Comparison of ENCODE assay signal across 12 mouse cellular contexts in genomic region chr5:73012884-73013610, GRCm38 (mm10). TPM values are rescaled to one million over a fixed set of nuclear protein-coding genes. Genes with fewer than 3 reads are reported as not detected.
A peak's percentile ranks its signal among the peaks of the same experiment; 100 is the strongest.
DNase-seq lines count a peak whose midpoint lies in the region; ATAC-seq and TF ChIP-seq lines count a peak whose summit lies in the region.
"Not testable (repeated sequence)": the region's sequence is repeated elsewhere in the genome, so short reads cannot be mapped to it uniquely, and the experiment has no call there.
"Had no signal": no experiment of that assay in that cellular context is flagged by ENCODE, and none has a peak within 500 bp of the region (broad histone marks: within the 10 kb centered on the region; RNA-seq: fewer than 3 reads in every experiment).

No protein-coding gene starts in this region.

- 18% methylated on average over 24 of the region's 27 CpGs for WGBS in embryonic facial prominence, embryonic 12.5 days
- WGBS in forebrain, embryonic 16.5 days = 21% methylated on average over 23 of the region's 27 CpGs
- WGBS in heart, embryonic 16.5 days = 21% methylated on average over 25 of the region's 27 CpGs
- 23% methylated on average over 25 of the region's 27 CpGs for WGBS in intestine, embryonic 15.5 days
- 36% methylated on average over 15 of the region's 27 CpGs for WGBS in limb, embryonic 14.5 days
- WGBS in neural tube, embryonic 12.5 days = 18% methylated on average over 26 of the region's 27 CpGs

- not testable (repeated sequence) for TF ChIP-seq POLR2A in limb, embryonic 14.5 days (IDR thresholded peaks at IDR 0.05; ENCODE audit: borderline replicate concordance, extremely low read depth, insufficient read depth, insufficient read length)

- peak overlapping the region; percentile 36 for H3K4me3 ChIP-seq in embryonic facial prominence, embryonic 12.5 days
- peak overlapping the region; percentile 40 for H3K4me3 ChIP-seq in forebrain, embryonic 16.5 days (replicated peaks; ENCODE audit: low read length)
- H3K4me3 ChIP-seq in heart, embryonic 16.5 days (ENCODE audit: low read length) = peak overlapping the region; percentile 53
- peak overlapping the region; percentile 35 for H3K4me3 ChIP-seq in intestine, embryonic 15.5 days (replicated peaks)
- peak overlapping the region; percentile 36 for H3K4me3 ChIP-seq in limb, embryonic 14.5 days (replicated peaks; ENCODE audit: low read length)
- peak overlapping the region; percentile 35 for H3K4me3 ChIP-seq in neural tube, embryonic 12.5 days

- H3K27ac ChIP-seq in embryonic facial prominence, embryonic 12.5 days; forebrain, embryonic 16.5 days (ENCODE audit: low read length); heart, embryonic 16.5 days (ENCODE audit: low read length); intestine, embryonic 15.5 days; limb, embryonic 14.5 days (replicated peaks; ENCODE audit: low read depth, low read length); neural tube, embryonic 12.5 days: not testable (repeated sequence)

- ATAC-seq in embryonic facial prominence, embryonic 12.5 days (ENCODE audit: insufficient number of reproducible peaks, insufficient read depth, low FRiP score, low TSS enrichment) = peak; percentile 80; the same call in 1 of the 2 replicates
- ATAC-seq in forebrain, embryonic 16.5 days = peak; percentile 73
- ATAC-seq in heart, embryonic 16.5 days (replicated peaks; ENCODE audit: extremely low read depth, insufficient read depth, low FRiP score) = not testable (repeated sequence)
- ATAC-seq in intestine, embryonic 15.5 days = peak; percentile 69
- peak; percentile 54; the same call in 1 of the 2 replicates for ATAC-seq in limb, embryonic 14.5 days (ENCODE audit: low FRiP score, low read depth)
- peak; percentile 43; the same call in 1 of the 2 replicates for ATAC-seq in megakaryocyte progenitor cell, adult 5-6 weeks (replicated peaks; ENCODE audit: poor library complexity)
- peak; percentile 70 for ATAC-seq in neural tube, embryonic 12.5 days (ENCODE audit: low FRiP score, low read depth)

- not testable (repeated sequence) for H3K9ac ChIP-seq in embryonic facial prominence, embryonic 12.5 days; forebrain, embryonic 16.5 days (replicated peaks; ENCODE audit: low read depth, low read length); heart, embryonic 16.5 days (ENCODE audit: low read length); intestine, embryonic 15.5 days; limb, embryonic 14.5 days (ENCODE audit: low read depth, low read length, severe bottlenecking); neural tube, embryonic 12.5 days

- H3K27me3 ChIP-seq in embryonic facial prominence, embryonic 12.5 days = peaks cover 27% of the 10 kb centered on the region
- H3K27me3 ChIP-seq in forebrain, embryonic 16.5 days (replicated peaks; ENCODE audit: control insufficient read depth, insufficient read depth, low read length); intestine, embryonic 15.5 days (replicated peaks): not testable (repeated sequence)
- H3K27me3 ChIP-seq in heart, embryonic 16.5 days (ENCODE audit: control insufficient read depth, insufficient read depth, low read length) = peaks cover 11% of the 10 kb centered on the region
- H3K27me3 ChIP-seq in limb, embryonic 14.5 days (ENCODE audit: control insufficient read depth, insufficient read depth, low read length) = peaks cover 18% of the 10 kb centered on the region
- H3K27me3 ChIP-seq in neural tube, embryonic 12.5 days (replicated peaks) = peaks cover 16% of the 10 kb centered on the region

- DNase-seq in limb, embryonic 14.5 days (ENCODE audit: low spot score) = not testable (repeated sequence)

- H3K4me1 ChIP-seq in embryonic facial prominence, embryonic 12.5 days; forebrain, embryonic 16.5 days (replicated peaks; ENCODE audit: control insufficient read depth, insufficient read depth, low read length); heart, embryonic 16.5 days (ENCODE audit: control insufficient read depth, insufficient read depth, low read length); intestine, embryonic 15.5 days (replicated peaks); limb, embryonic 14.5 days (ENCODE audit: control insufficient read depth, insufficient read depth, low read length); neural tube, embryonic 12.5 days: not testable (repeated sequence)

- peak overlapping the region; percentile 59 for H3K4me2 ChIP-seq in embryonic facial prominence, embryonic 12.5 days (replicated peaks)
- peak overlapping the region; percentile 64 for H3K4me2 ChIP-seq in forebrain, embryonic 16.5 days (ENCODE audit: low read length)
- H3K4me2 ChIP-seq in heart, embryonic 16.5 days (ENCODE audit: low read depth, low read length) = peak overlapping the region; percentile 85
- H3K4me2 ChIP-seq in intestine, embryonic 15.5 days (replicated peaks) = peak overlapping the region; percentile 82
- H3K4me2 ChIP-seq in limb, embryonic 14.5 days (replicated peaks; ENCODE audit: low read depth, low read length, severe bottlenecking) = peak overlapping the region; percentile 61
- H3K4me2 ChIP-seq in neural tube, embryonic 12.5 days (replicated peaks) = peak overlapping the region; percentile 75

- H3K36me3 ChIP-seq in embryonic facial prominence, embryonic 12.5 days; forebrain, embryonic 16.5 days (ENCODE audit: control insufficient read depth, insufficient read depth); heart, embryonic 16.5 days (ENCODE audit: control insufficient read depth, insufficient read depth); intestine, embryonic 15.5 days; limb, embryonic 14.5 days (ENCODE audit: control insufficient read depth, insufficient read depth, low read length); neural tube, embryonic 12.5 days: not testable (repeated sequence)

- H3K9me3 ChIP-seq in embryonic facial prominence, embryonic 12.5 days; forebrain, embryonic 16.5 days (ENCODE audit: control insufficient read depth, low read length); heart, embryonic 16.5 days (replicated peaks; ENCODE audit: control insufficient read depth, low read length); intestine, embryonic 15.5 days; limb, embryonic 14.5 days (ENCODE audit: control insufficient read depth, low read length); neural tube, embryonic 12.5 days: not testable (repeated sequence)

RNA-seq across cellular contexts. Expression of gene Slc10a4, which starts 6.4 kb away (rescaled TPM):
- polyA plus RNA-seq in embryonic facial prominence, embryonic 12.5 days (2016; fragmentation: Nextera tagmentation; extraction: Ambion mirVana) = 1.2 and 2.5 TPM in 2 replicates
- 17.1 and 29.3 TPM in 2 replicates for polyA plus RNA-seq in forebrain, embryonic 16.5 days (2015; fragmentation: Nextera tagmentation; extraction: Ambion mirVana)
- polyA plus RNA-seq in heart, embryonic 16.5 days (2015; fragmentation: Nextera tagmentation; extraction: Ambion mirVana) = 0.65 and 0.83 TPM in 2 replicates
- polyA plus RNA-seq in intestine, embryonic 15.5 days (2015; fragmentation: Nextera tagmentation; extraction: Ambion mirVana) = 10.4 and 12.4 TPM in 2 replicates
- 0.96 and 1.1 TPM in 2 replicates for polyA plus RNA-seq in limb, embryonic 14.5 days (2012; rRNA removed)
- 0.28 and 0.43 TPM in 2 replicates for polyA plus RNA-seq in limb, embryonic 14.5 days (2014; fragmentation: Nextera tagmentation; extraction: Ambion mirVana)
- not detected in 2 replicates for total RNA-seq in megakaryocyte progenitor cell, adult 5-6 weeks (2015)
- total RNA-seq in megakaryocyte progenitor cell, adult 5-6 weeks (2017) = not detected in 2 replicates
- polyA plus RNA-seq in neural tube, embryonic 12.5 days (2016; fragmentation: Nextera tagmentation; extraction: Ambion mirVana) = 39.4 and 45.8 TPM in 2 replicates
- total RNA-seq: granulocyte monocyte progenitor cell, adult 5-6 weeks had no signal
- polyA plus RNA-seq: Patski had no signal

RNA-seq across cellular contexts. Expression of gene Gm10135, which starts 38.5 kb away (rescaled TPM):
- not detected in 2 replicates for polyA plus RNA-seq in embryonic facial prominence, embryonic 12.5 days (2016; fragmentation: Nextera tagmentation; extraction: Ambion mirVana)
- polyA plus RNA-seq in forebrain, embryonic 16.5 days (2015; fragmentation: Nextera tagmentation; extraction: Ambion mirVana) = not detected in 2 replicates
- not detected in 2 replicates for polyA plus RNA-seq in heart, embryonic 16.5 days (2015; fragmentation: Nextera tagmentation; extraction: Ambion mirVana)
- polyA plus RNA-seq in intestine, embryonic 15.5 days (2015; fragmentation: Nextera tagmentation; extraction: Ambion mirVana) = not detected in 2 replicates
- not detected in 2 replicates for polyA plus RNA-seq in limb, embryonic 14.5 days (2012; rRNA removed)
- polyA plus RNA-seq in limb, embryonic 14.5 days (2014; fragmentation: Nextera tagmentation; extraction: Ambion mirVana) = not detected in 2 replicates
- not detected in 2 replicates for total RNA-seq in megakaryocyte progenitor cell, adult 5-6 weeks (2015)
- total RNA-seq in megakaryocyte progenitor cell, adult 5-6 weeks (2017) = 1.3 and 4.6 TPM in 2 replicates
- polyA plus RNA-seq in neural tube, embryonic 12.5 days (2016; fragmentation: Nextera tagmentation; extraction: Ambion mirVana) = not detected in 2 replicates
- total RNA-seq: adrenal gland, adult 2 months; granulocyte monocyte progenitor cell, adult 5-6 weeks; layer of hippocampus, postnatal 36 days had no signal
- polyA plus RNA-seq: adrenal gland, adult 2 months; Patski; thymus, adult 2 months had no signal
